Mouse (Mus musculus) stomach, postnatal 0 days (tissue): ENCODE results near the gene Nlgn1. TPM values are rescaled to one million over a fixed set of nuclear protein-coding genes. Genes with fewer than 3 reads are reported as not detected.
A peak's percentile ranks its signal among the peaks of the same experiment; 100 is the strongest.

Source experiments
- ATAC-seq: fragments of 200-750 bp; cut with Nextera tagmentation; 2 replicates; pipeline ENCODE4 v1.8.0; 2017; ENCODE audit not compliant: low FRiP score, low TSS enrichment
- DNase-seq: peaks from one replicate; pipeline ENCODE4 v3.0.0-alpha.2; 2016; ENCODE audit warnings: low spot score
- H3K27ac ChIP-seq: fragments of 300-500 bp; sonication (generic); replicated peaks from 2 replicates; pipeline ENCODE4 v1.5.1; 2014; ENCODE audit warnings: mild to moderate bottlenecking, control low read depth
- H3K27me3 ChIP-seq: fragments of 300-500 bp; sonication (generic); 2 replicates; pipeline ENCODE4 v1.6.1; 2014; ENCODE audit warnings: low read length; ENCODE audit not compliant: control insufficient read depth, insufficient read depth
- H3K36me3 ChIP-seq: fragments of 300-500 bp; sonication (generic); 2 replicates; pipeline ENCODE4 v1.6.1; 2014; ENCODE audit warnings: low read length, mixed read lengths; ENCODE audit not compliant: control insufficient read depth, insufficient read depth
- H3K4me1 ChIP-seq: fragments of 300-500 bp; sonication (generic); replicated peaks from 2 replicates; pipeline ENCODE4 v1.6.1; 2014; ENCODE audit warnings: antibody characterized with exemption; ENCODE audit not compliant: control insufficient read depth, insufficient read depth
- H3K4me2 ChIP-seq: fragments of 300-500 bp; sonication (generic); replicated peaks from 2 replicates; pipeline ENCODE4 v1.6.1; 2014; ENCODE audit warnings: low read depth, mild to moderate bottlenecking, control low read depth, moderate library complexity
- H3K4me3 ChIP-seq: fragments of 300-500 bp; sonication (generic); 2 replicates; pipeline ENCODE4 v1.5.1; 2014; ENCODE audit warnings: low read depth, low read length, control low read depth
- H3K9ac ChIP-seq: fragments of 300-500 bp; sonication (generic); 2 replicates; pipeline ENCODE4 v1.6.1; 2014; ENCODE audit warnings: mild to moderate bottlenecking, low read length, control low read depth, mixed read lengths
- H3K9me3 ChIP-seq: fragments of 300-500 bp; sonication (generic); 2 replicates; pipeline ENCODE4 v1.6.1; 2016; ENCODE audit warnings: low read length; ENCODE audit not compliant: control insufficient read depth
- CTCF ChIP-seq: IDR thresholded peaks from 2 replicates; pipeline ENCODE4 v1.5.1; 2016; ENCODE audit warnings: antibody characterized with exemption, low read depth, mild to moderate bottlenecking, moderate library complexity
- EP300 ChIP-seq: optimal IDR thresholded peaks from 2 replicates; pipeline ENCODE3; 2016; ENCODE audit warnings: antibody characterized with exemption
- WGBS: fragments of 180-500 bp; shearing (Covaris S2); extraction: QIAGEN DNeasy Blood & Tissue Kit; methylation state at CpG from one replicate; pipeline ENCODE4 v1.1.7; 2014; 5-methylcytosine and 5-hydroxymethylcytosine counted together
- polyA plus RNA-seq: library from polyadenylated mRNA; unstranded; fragments of >200 nt; fragmentation: Nextera tagmentation; extraction: Ambion mirVana; gene quantifications from 2 replicates; pipeline ENCODE4 v1.2.1, GENCODE M21; 2015

Gene Nlgn1
- polyA plus RNA-seq, 1 experiment from 2014 or later: 0.41 TPM

DNA sequence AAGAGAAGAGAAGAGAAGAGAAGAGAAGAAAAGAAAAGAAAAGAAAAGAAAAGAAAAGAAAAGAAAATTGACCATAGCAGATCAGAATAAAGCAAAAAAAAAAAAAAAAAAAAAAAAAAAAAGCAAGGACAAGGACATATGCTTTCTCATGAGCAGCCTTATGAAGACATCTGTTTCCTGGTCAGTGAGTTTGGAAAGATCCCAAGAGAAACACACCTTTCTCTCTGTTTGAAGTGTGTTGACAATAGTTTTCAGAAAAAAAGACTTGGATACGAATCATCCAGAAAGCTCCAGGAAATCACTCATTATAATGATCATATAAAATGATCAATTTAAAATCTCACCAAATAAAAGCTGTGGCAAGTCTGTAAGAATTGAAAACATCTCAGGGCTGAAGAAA is 230.0 kb downstream of the Nlgn1 start:
- no peak for ATAC-seq
- Histone ChIP-seq H3K9ac (no peak overlapping the region), H3K4me3 (no peak overlapping the region), H3K4me1 (no peaks in the 10 kb centered on the region), H3K4me2 (no peak overlapping the region), H3K27me3 (no peaks in the 10 kb centered on the region), H3K9me3 (no peaks in the 10 kb centered on the region), H3K27ac (no peak overlapping the region), H3K36me3 (no peaks in the 10 kb centered on the region)
- DNase-seq: no peak
- TF ChIP-seq EP300 (no peak), CTCF (no peak)
- 63% methylated on average over 1 of the region's 1 CpGs for WGBS

- no peaks in the 10 kb centered on the region for H3K36me3 ChIP-seq
- H3K27me3 ChIP-seq: no peaks in the 10 kb centered on the region
- H3K27ac ChIP-seq: no peak overlapping the region
- no peak for DNase-seq
- H3K4me2 ChIP-seq: no peak overlapping the region
- H3K4me3 ChIP-seq: no peak overlapping the region
- H3K9me3 ChIP-seq: no peaks in the 10 kb centered on the region
- ATAC-seq: no peak
- no peak overlapping the region for H3K9ac ChIP-seq
- no peaks in the 10 kb centered on the region for H3K4me1 ChIP-seq
- TF ChIP-seq CTCF (peak; percentile 66), EP300 (no peak)
Observed at GRCm38 (mm10) chr3:26095551-26095950, 236.7 kb downstream of the Nlgn1 start.

- no peak for DNase-seq
- H3K4me1 ChIP-seq: no peaks in the 10 kb centered on the region
- H3K27ac ChIP-seq: no peak overlapping the region
- H3K9me3 ChIP-seq: no peaks in the 10 kb centered on the region
- no peak for ATAC-seq
- H3K36me3 ChIP-seq: no peaks in the 10 kb centered on the region
- H3K27me3 ChIP-seq: no peaks in the 10 kb centered on the region
- H3K9ac ChIP-seq: no peak overlapping the region
- no peak overlapping the region for H3K4me2 ChIP-seq
- no peak overlapping the region for H3K4me3 ChIP-seq
- TF ChIP-seq CTCF (no peak), EP300 (no peak)
Observed at GRCm38 (mm10) chr3:26069366-26069765, 262.9 kb downstream of the Nlgn1 start.

- TF ChIP-seq CTCF (no peak), EP300 (no peak)
- Histone ChIP-seq H3K9ac (no peak overlapping the region), H3K4me1 (no peaks in the 10 kb centered on the region), H3K4me2 (no peak overlapping the region), H3K36me3 (no peaks in the 10 kb centered on the region), H3K9me3 (no peaks in the 10 kb centered on the region), H3K27me3 (no peaks in the 10 kb centered on the region), H3K4me3 (no peak overlapping the region), H3K27ac (no peak overlapping the region)
- DNase-seq: no peak
- WGBS: 65% methylated on average over 4 of the region's 4 CpGs
- ATAC-seq: no peak
Observed at GRCm38 (mm10) chr3:26050769-26051168, 281.5 kb downstream of the Nlgn1 start.

DNA sequence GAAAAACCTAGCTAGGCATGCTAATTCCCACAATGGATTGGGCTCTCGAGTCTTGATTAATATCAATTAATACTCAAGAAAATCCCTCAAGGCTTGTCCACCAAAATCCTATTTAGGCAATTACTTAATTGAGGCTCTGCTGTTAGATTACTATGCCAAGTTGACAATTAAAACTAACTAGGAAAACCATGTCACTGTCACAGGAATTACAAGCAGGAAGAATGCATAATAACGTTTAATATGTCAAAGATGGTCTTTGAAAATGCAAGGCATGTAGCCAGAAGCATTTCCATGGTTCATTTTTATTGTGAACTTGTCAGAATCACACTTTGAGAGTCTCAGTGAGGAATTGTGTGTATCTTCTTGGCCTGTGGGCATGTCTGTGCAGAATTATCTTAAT is 289.3 kb downstream of the Nlgn1 start:
- H3K4me1 ChIP-seq: no peaks in the 10 kb centered on the region
- no peaks in the 10 kb centered on the region for H3K27me3 ChIP-seq
- WGBS: 71% methylated on average over 2 of the region's 2 CpGs
- TF ChIP-seq EP300 (no peak), CTCF (no peak)
- H3K36me3 ChIP-seq: no peaks in the 10 kb centered on the region
- H3K27ac ChIP-seq: no peak overlapping the region
- DNase-seq (no peak), ATAC-seq (no peak)
- no peak overlapping the region for H3K9ac ChIP-seq
- no peak overlapping the region for H3K4me2 ChIP-seq
- H3K4me3 ChIP-seq: no peak overlapping the region
- no peaks in the 10 kb centered on the region for H3K9me3 ChIP-seq

DNA sequence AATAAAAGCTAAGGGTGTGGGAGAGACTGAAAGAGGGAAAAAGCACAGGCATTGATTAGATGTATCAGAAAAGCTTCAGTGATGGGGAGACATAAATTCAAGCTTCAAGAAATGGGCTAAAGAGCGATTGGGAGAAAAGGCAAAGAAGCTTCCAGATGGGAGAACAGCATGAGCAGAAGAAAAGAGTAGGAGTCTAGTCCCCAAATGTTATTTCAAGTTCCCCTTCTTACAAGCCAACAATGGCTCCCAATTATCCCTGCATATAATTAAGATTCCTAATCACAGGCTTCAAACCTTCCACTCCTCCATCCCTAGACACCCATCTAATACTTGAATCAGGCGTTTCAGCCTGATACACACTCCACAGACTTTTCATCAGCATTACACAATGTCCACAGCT is 292.6 kb downstream of the Nlgn1 start:
- Histone ChIP-seq H3K27me3 (no peaks in the 10 kb centered on the region), H3K9ac (no peak overlapping the region), H3K4me1 (no peaks in the 10 kb centered on the region), H3K9me3 (no peaks in the 10 kb centered on the region), H3K4me3 (no peak overlapping the region), H3K27ac (no peak overlapping the region), H3K4me2 (no peak overlapping the region), H3K36me3 (no peaks in the 10 kb centered on the region)
- DNase-seq (no peak), ATAC-seq (no peak)
- no peak for TF ChIP-seq CTCF
- TF ChIP-seq EP300: no peak
- WGBS: 86% methylated on average over 2 of the region's 2 CpGs
